Mouse (Mus musculus) erythroblast, embryonic 14.5 days (primary cell): ENCODE data around the gene Tenm2.

Source experiments
- GATA1 ChIP-seq: IDR thresholded peaks from 2 replicates; pipeline ENCODE4 v1.6.1; 2012; ENCODE audit warnings: low read length, inconsistent platforms, mixed read lengths
- TAL1 ChIP-seq: IDR thresholded peaks from 3 replicates; pipeline ENCODE4 v1.6.1; 2012; ENCODE audit warnings: low read length, inconsistent platforms, mixed read lengths

DNA sequence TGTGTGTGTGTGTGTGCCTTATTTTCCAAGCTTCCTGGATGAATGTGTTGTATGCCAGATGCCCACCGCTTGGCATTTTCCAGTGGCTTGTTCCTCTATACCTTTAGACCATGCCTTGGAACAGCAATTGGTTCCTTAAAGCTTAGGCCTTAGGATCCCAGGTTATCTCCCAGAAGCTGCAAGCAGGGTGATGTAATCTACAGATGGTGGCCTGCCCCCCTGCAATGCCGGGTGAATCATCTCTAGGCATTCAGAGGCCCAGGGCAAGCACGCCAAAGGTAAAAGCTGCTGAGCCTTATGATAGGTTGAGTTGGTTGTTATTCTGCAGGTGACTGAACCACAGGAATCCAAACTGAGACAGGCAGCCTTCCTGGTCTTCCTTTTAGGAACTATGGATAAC is 1253.0 kb downstream of the Tenm2 start:
- TF ChIP-seq TAL1, result no peak
- TF ChIP-seq GATA1, result no peak
